Mouse (Mus musculus) adrenal gland, postnatal 36 days (tissue): ENCODE measurements around the gene Cdipt. TPM values are rescaled to one million over a fixed set of nuclear protein-coding genes. Genes with fewer than 3 reads are reported as not detected.
A peak's percentile ranks its signal among the peaks of the same experiment; 100 is the strongest.

Experiments
- DNase-seq, 2 experiments: peaks; one replicate each; pipeline ENCODE4 v3.0.0; 2021; ENCODE audit warnings: mixed read lengths in 1 of 2
- total RNA-seq, 2 experiments: library from RNA; stranded (reverse); gene quantifications; 2 replicates each; pipeline ENCODE4 v1.2.3; 2021

The Cdipt gene
- total RNA-seq, 2 experiments from 2014 or later, result 85.1 to 93.1 TPM

- peak; percentile 15 to 25 for DNase-seq
These were observed 221 bp upstream of the Cdipt start for GRCm38 (mm10) chr7:126975493-126975892.

GRCm38 (mm10) chr7:126975950-126976866, 494 bp downstream of the Cdipt start, which contains the start of gene Cdiptos:
Cdiptos (minus strand) TSS chr7:126976098.
- peak; percentile 96 to 98 for DNase-seq

- peak in 1 of 2 experiments; percentile 13 for DNase-seq
These were observed 1.3 kb downstream of the Cdipt start for GRCm38 (mm10) chr7:126976878-126977459.

GRCm38 (mm10) chr7:126978841-126979240, 3.1 kb downstream of the Cdipt start:
- DNase-seq, result no peak

GRCm38 (mm10) chr7:126981601-126982000, 5.9 kb downstream of the Cdipt start:
- DNase-seq, result no peak

GRCm38 (mm10) chr7:126982054-126982453, 6.3 kb downstream of the Cdipt start:
- no peak for DNase-seq

GRCm38 (mm10) chr7:126983113-126983512, 7.4 kb downstream of the Cdipt start:
- DNase-seq, result no peak

- DNase-seq, result no peak
These were observed 9.1 kb downstream of the Cdipt start for GRCm38 (mm10) chr7:126984667-126985444.

GRCm38 (mm10) chr7:126986319-126986718, 10.6 kb downstream of the Cdipt start:
- peak; percentile 33 to 56 for DNase-seq

GRCm38 (mm10) chr7:126988816-126989215, 13.1 kb downstream of the Cdipt start:
- DNase-seq, result no peak

GRCm38 (mm10) chr7:126996449-126996848, 20.7 kb downstream of the Cdipt start:
- peak in 1 of 2 experiments; percentile 40 for DNase-seq

GRCm38 (mm10) chr7:126999568-126999967, 23.9 kb downstream of the Cdipt start:
- no peak for DNase-seq

- no peak for DNase-seq
These were observed 27.9 kb downstream of the Cdipt start for GRCm38 (mm10) chr7:127003620-127004019.

GRCm38 (mm10) chr7:127004122-127004875, 28.6 kb downstream of the Cdipt start:
- DNase-seq, result no peak

- DNase-seq, result no peak
These were observed 31.8 kb downstream of the Cdipt start for GRCm38 (mm10) chr7:127007313-127008024.

GRCm38 (mm10) chr7:127008239-127009019, 32.7 kb downstream of the Cdipt start:
- peak; percentile 66 to 69 for DNase-seq

- DNase-seq, result no peak
These were observed 33.8 kb downstream of the Cdipt start for GRCm38 (mm10) chr7:127009307-127010085.

GRCm38 (mm10) chr7:127011051-127011450, 35.3 kb downstream of the Cdipt start:
- no peak for DNase-seq

- no peak for DNase-seq
These were observed 36.0 kb downstream of the Cdipt start for GRCm38 (mm10) chr7:127011717-127012116.
